Mouse (Mus musculus) spleen, adult 2 months (tissue): Measurements from ENCODE around the gene Zmym2. TPM values are rescaled to one million over a fixed set of nuclear protein-coding genes. Genes with fewer than 3 reads are reported as not detected.

ENCODE experiments used
- DNase-seq, 2 experiments: peaks; one replicate each; pipeline versions ENCODE4 v3.0.0 to v3.0.0-alpha.2; 2012 to 2021; ENCODE audit warnings: low spot score in 2 of 2, low read depth in 1 of 2
- H3K27ac ChIP-seq: fragments of 200-500 bp; 2 replicates; pipeline ENCODE4 v1.5.1; 2012; ENCODE audit warnings: low read length, inconsistent platforms; ENCODE audit not compliant: insufficient read depth
- H3K27me3 ChIP-seq: fragments of 200-500 bp; 2 replicates; pipeline ENCODE4 v1.6.1; 2012; ENCODE audit warnings: mild to moderate bottlenecking, moderate library complexity, low read length, inconsistent platforms; ENCODE audit not compliant: control insufficient read depth, insufficient read depth
- H3K36me3 ChIP-seq: fragments of 200-500 bp; 2 replicates; pipeline ENCODE4 v1.6.1; 2012; ENCODE audit warnings: mild to moderate bottlenecking, low read length, inconsistent platforms; ENCODE audit not compliant: control insufficient read depth, insufficient read depth
- H3K4me1 ChIP-seq: fragments of 200-500 bp; 2 replicates; pipeline ENCODE4 v1.6.1; 2011; ENCODE audit warnings: inconsistent platforms; ENCODE audit not compliant: control insufficient read depth, insufficient read depth, insufficient read length
- H3K4me3 ChIP-seq: fragments of 200-500 bp; 2 replicates; pipeline ENCODE4 v1.5.1; 2011; ENCODE audit warnings: mild to moderate bottlenecking, inconsistent platforms; ENCODE audit not compliant: insufficient read depth, insufficient read length; ENCODE audit errors: extremely low read depth
- CTCF ChIP-seq: fragments of 200-500 bp; IDR thresholded peaks from 2 replicates; pipeline ENCODE4 v1.5.1; 2011; ENCODE audit warnings: mild to moderate bottlenecking, inconsistent platforms; ENCODE audit not compliant: insufficient read depth, insufficient read length, insufficient replicate concordance; ENCODE audit errors: extremely low read depth
- POLR2A ChIP-seq: fragments of 200-500 bp; IDR thresholded peaks from 2 replicates; pipeline ENCODE4 v1.6.1; 2011; ENCODE audit warnings: low read depth, low read length, inconsistent platforms
- WGBS: fragments of 180-500 bp; shearing (Covaris S2); methylation state at CpG from one replicate; pipeline ENCODE4 v1.1.7; 2018; 5-methylcytosine and 5-hydroxymethylcytosine counted together
- polyA plus RNA-seq: library from polyadenylated mRNA; depleted of rRNA; stranded (reverse); fragments of >200 nt; gene quantifications from 2 replicates; pipeline ENCODE4 v1.2.3, GENCODE M21; 2012; rRNA removed

Gene Zmym2
- polyA plus RNA-seq, 1 experiment: 6.6 TPM

- 81% methylated on average over 8 of the region's 8 CpGs for WGBS
- H3K27ac ChIP-seq: no peak overlapping the region
- TF ChIP-seq POLR2A: no peak
- TF ChIP-seq CTCF: no peak
- DNase-seq: no peak
- no peaks in the 10 kb centered on the region for H3K4me1 ChIP-seq
- no peak overlapping the region for H3K4me3 ChIP-seq
- no peaks in the 10 kb centered on the region for H3K36me3 ChIP-seq
- no peaks in the 10 kb centered on the region for H3K27me3 ChIP-seq
These were observed 83.2 kb downstream of the Zmym2 start for GRCm38 (mm10) chr14:56969653-56970052.

- H3K27me3 ChIP-seq: no peaks in the 10 kb centered on the region
- WGBS: 54% methylated on average over 11 of the region's 11 CpGs
- no peak for TF ChIP-seq CTCF
- TF ChIP-seq POLR2A: no peak
- no peaks in the 10 kb centered on the region for H3K4me1 ChIP-seq
- no peaks in the 10 kb centered on the region for H3K36me3 ChIP-seq
- no peak overlapping the region for H3K4me3 ChIP-seq
- no peak for DNase-seq
- H3K27ac ChIP-seq: no peak overlapping the region
These were observed 83.7 kb downstream of the Zmym2 start for GRCm38 (mm10) chr14:56970160-56970559.

GRCm38 (mm10) chr14:56978045-56978655 lies 91.7 kb downstream of the Zmym2 start:
- H3K4me3 ChIP-seq: no peak overlapping the region
- H3K4me1 ChIP-seq: no peaks in the 10 kb centered on the region
- no peak overlapping the region for H3K27ac ChIP-seq
- no peaks in the 10 kb centered on the region for H3K27me3 ChIP-seq
- 69% methylated on average over 8 of the region's 8 CpGs for WGBS
- TF ChIP-seq POLR2A (no peak), CTCF (no peak)
- no peaks in the 10 kb centered on the region for H3K36me3 ChIP-seq
- DNase-seq: no peak

GRCm38 (mm10) chr14:56988621-56989020 lies 102.2 kb downstream of the Zmym2 start:
- no peak for DNase-seq
- WGBS: 76% methylated on average over 4 of the region's 4 CpGs

More at GRCm38 (mm10) chr14:56988621-56989020, 102.2 kb downstream of the Zmym2 start:
- TF ChIP-seq POLR2A: no peak
- TF ChIP-seq CTCF: no peak
- Histone ChIP-seq H3K27me3 (no peaks in the 10 kb centered on the region), H3K4me1 (no peaks in the 10 kb centered on the region), H3K36me3 (no peaks in the 10 kb centered on the region), H3K27ac (no peak overlapping the region), H3K4me3 (no peak overlapping the region)

Other genes with a start within 250 kb of the Zmym2 start
- gene Mphosph8, start 218.4 kb upstream of the Zmym2 start, polyA plus RNA-seq: 2.4 and 3.0 TPM in 2 replicates
- gene Pspc1, start 108.3 kb upstream of the Zmym2 start, polyA plus RNA-seq: 4.9 and 6.3 TPM in 2 replicates
- gene Zmym5, start 74.9 kb upstream of the Zmym2 start, polyA plus RNA-seq: 3.5 and 4.3 TPM in 2 replicates
- not detected in 2 replicates for gene Gja3, start 171.4 kb downstream of the Zmym2 start, polyA plus RNA-seq
- 0.49 and 0.66 TPM in 2 replicates for gene Gjb2, start 218.0 kb downstream of the Zmym2 start, polyA plus RNA-seq
- gene Gm4491, start 229.2 kb downstream of the Zmym2 start, polyA plus RNA-seq: not detected in 2 replicates
- not detected in 2 replicates for gene Gjb6, start 247.0 kb downstream of the Zmym2 start, polyA plus RNA-seq